Mouse (Mus musculus) stomach, embryonic 15.5 days (tissue): Measurements from ENCODE around the gene Otos. TPM values are rescaled to one million over a fixed set of nuclear protein-coding genes. Genes with fewer than 3 reads are reported as not detected.

Experiments used
- ATAC-seq: fragments of 200-750 bp; cut with Nextera tagmentation; 2 replicates; pipeline ENCODE4 v1.8.0; 2017; ENCODE audit warnings: low read depth, moderate number of reproducible peaks, moderate TSS enrichment; ENCODE audit not compliant: insufficient read depth, low FRiP score
- H3K27ac ChIP-seq: fragments of 300-500 bp; sonication (generic); 2 replicates; pipeline ENCODE4 v1.5.1; 2015; ENCODE audit warnings: mild to moderate bottlenecking, inconsistent platforms
- H3K27me3 ChIP-seq: fragments of 300-500 bp; sonication (generic); replicated peaks from 2 replicates; pipeline ENCODE4 v1.6.1; 2015; ENCODE audit warnings: inconsistent platforms
- H3K36me3 ChIP-seq: fragments of 300-500 bp; sonication (generic); 2 replicates; pipeline ENCODE4 v1.6.1; 2015; ENCODE audit warnings: inconsistent platforms
- H3K4me1 ChIP-seq: fragments of 300-500 bp; sonication (generic); 2 replicates; pipeline ENCODE4 v1.6.1; 2015; ENCODE audit warnings: inconsistent platforms
- H3K4me2 ChIP-seq: fragments of 300-500 bp; sonication (generic); 2 replicates; pipeline ENCODE4 v1.6.1; 2015; ENCODE audit warnings: mild to moderate bottlenecking, inconsistent platforms
- H3K4me3 ChIP-seq: fragments of 300-500 bp; sonication (generic); replicated peaks from 2 replicates; pipeline ENCODE4 v1.5.1; 2015; ENCODE audit warnings: inconsistent platforms
- H3K9ac ChIP-seq: fragments of 300-500 bp; sonication (generic); 2 replicates; pipeline ENCODE4 v1.6.1; 2015; ENCODE audit warnings: inconsistent platforms
- H3K9me3 ChIP-seq: fragments of 300-500 bp; sonication (generic); 2 replicates; pipeline ENCODE4 v1.6.1; 2016; ENCODE audit warnings: inconsistent platforms
- whole genome bisulfite sequencing: fragments of 180-500 bp; shearing (Covaris S2); methylation state at CpG from one replicate; pipeline ENCODE4 v1.1.7; 2015; 5-methylcytosine and 5-hydroxymethylcytosine counted together
- polyA plus RNA-seq: library from polyadenylated mRNA; unstranded; fragments of >200 nt; fragmentation: Nextera tagmentation; extraction: Ambion mirVana; gene quantifications from 2 replicates; pipeline ENCODE4 v1.2.1, GENCODE M21; 2015

The Otos gene
- polyA plus RNA-seq, 1 experiment from 2014 or later = 0.19 TPM

GRCm38 (mm10) chr1:92671326-92671725 is 22.7 kb upstream of the Otos start:
- no peak overlapping the region for H3K27ac ChIP-seq
- H3K9me3 ChIP-seq = no peaks in the 10 kb centered on the region
- H3K36me3 ChIP-seq = no peaks in the 10 kb centered on the region
- no peaks in the 10 kb centered on the region for H3K27me3 ChIP-seq
- 81% methylated on average over 4 of the region's 4 CpGs for WGBS
- H3K4me2 ChIP-seq = no peak overlapping the region
- no peak overlapping the region for H3K4me3 ChIP-seq
- H3K4me1 ChIP-seq = no peaks in the 10 kb centered on the region
- H3K9ac ChIP-seq = no peak overlapping the region
- no peak for ATAC-seq

GRCm38 (mm10) chr1:92669430-92669829 is 20.8 kb upstream of the Otos start:
- Histone ChIP-seq H3K9me3 (no peaks in the 10 kb centered on the region), H3K27me3 (no peaks in the 10 kb centered on the region), H3K36me3 (no peaks in the 10 kb centered on the region), H3K27ac (no peak overlapping the region), H3K9ac (no peak overlapping the region), H3K4me2 (no peak overlapping the region), H3K4me3 (no peak overlapping the region), H3K4me1 (no peaks in the 10 kb centered on the region)
- WGBS = 76% methylated on average over 3 of the region's 3 CpGs
- ATAC-seq = no peak

- Histone ChIP-seq H3K4me1 (no peaks in the 10 kb centered on the region), H3K9me3 (no peaks in the 10 kb centered on the region), H3K27ac (no peak overlapping the region), H3K36me3 (no peaks in the 10 kb centered on the region), H3K4me2 (no peak overlapping the region), H3K9ac (no peak overlapping the region), H3K27me3 (no peaks in the 10 kb centered on the region), H3K4me3 (no peak overlapping the region)
- 69% methylated on average over 6 of the region's 6 CpGs for WGBS
- ATAC-seq = no peak
These were observed 18.5 kb upstream of the Otos start for GRCm38 (mm10) chr1:92667106-92667505.

GRCm38 (mm10) chr1:92659392-92659791 is 10.8 kb upstream of the Otos start:
- 50% methylated on average over 5 of the region's 5 CpGs for WGBS
- ATAC-seq = no peak
- Histone ChIP-seq H3K4me2 (no peak overlapping the region), H3K4me1 (no peaks in the 10 kb centered on the region), H3K27ac (no peak overlapping the region), H3K9ac (no peak overlapping the region), H3K9me3 (no peaks in the 10 kb centered on the region), H3K36me3 (no peaks in the 10 kb centered on the region), H3K27me3 (no peaks in the 10 kb centered on the region), H3K4me3 (no peak overlapping the region)

GRCm38 (mm10) chr1:92657025-92657820 is 8.6 kb upstream of the Otos start:
- H3K4me3 ChIP-seq = no peak overlapping the region
- no peaks in the 10 kb centered on the region for H3K36me3 ChIP-seq
- no peak overlapping the region for H3K27ac ChIP-seq
- ATAC-seq = no peak
- WGBS = 68% methylated on average over 11 of the region's 11 CpGs
- no peaks in the 10 kb centered on the region for H3K9me3 ChIP-seq
- H3K27me3 ChIP-seq = no peaks in the 10 kb centered on the region
- H3K4me2 ChIP-seq = no peak overlapping the region
- no peak overlapping the region for H3K9ac ChIP-seq
- H3K4me1 ChIP-seq = no peaks in the 10 kb centered on the region

- Histone ChIP-seq H3K27ac (no peak overlapping the region), H3K9me3 (no peaks in the 10 kb centered on the region), H3K27me3 (no peaks in the 10 kb centered on the region), H3K4me1 (no peaks in the 10 kb centered on the region), H3K4me3 (no peak overlapping the region), H3K4me2 (no peak overlapping the region), H3K9ac (no peak overlapping the region), H3K36me3 (no peaks in the 10 kb centered on the region)
- ATAC-seq = no peak
- WGBS = 62% methylated on average over 2 of the region's 2 CpGs
These were observed 6.0 kb upstream of the Otos start for GRCm38 (mm10) chr1:92654676-92655075.

GRCm38 (mm10) chr1:92653179-92653578 is 4.5 kb upstream of the Otos start:
- Histone ChIP-seq H3K9me3 (no peaks in the 10 kb centered on the region), H3K4me1 (peaks cover 3% of the 10 kb centered on the region; the same call in 1 of the 2 replicates), H3K4me2 (no peak overlapping the region), H3K27ac (no peak overlapping the region), H3K27me3 (no peaks in the 10 kb centered on the region), H3K9ac (no peak overlapping the region), H3K4me3 (no peak overlapping the region), H3K36me3 (no peaks in the 10 kb centered on the region)
- no peak for ATAC-seq
- WGBS = 88% methylated on average over 3 of the region's 3 CpGs

GRCm38 (mm10) chr1:92651467-92651866 is 2.8 kb upstream of the Otos start:
- Histone ChIP-seq H3K27ac (no peak overlapping the region), H3K4me2 (no peak overlapping the region), H3K4me1 (peaks cover 6% of the 10 kb centered on the region; the same call in 1 of the 2 replicates), H3K9ac (no peak overlapping the region), H3K4me3 (no peak overlapping the region), H3K9me3 (no peaks in the 10 kb centered on the region), H3K36me3 (no peaks in the 10 kb centered on the region), H3K27me3 (no peaks in the 10 kb centered on the region)
- WGBS = 60% methylated on average over 3 of the region's 3 CpGs
- ATAC-seq = no peak

GRCm38 (mm10) chr1:92648197-92648596 is 444 bp downstream of the Otos start:
- Histone ChIP-seq H3K9ac (no peak overlapping the region), H3K4me3 (no peak overlapping the region), H3K9me3 (no peaks in the 10 kb centered on the region), H3K36me3 (no peaks in the 10 kb centered on the region), H3K27ac (no peak overlapping the region), H3K4me2 (no peak overlapping the region), H3K4me1 (peaks cover 6% of the 10 kb centered on the region; the same call in 1 of the 2 replicates), H3K27me3 (no peaks in the 10 kb centered on the region)
- ATAC-seq = no peak
- WGBS = 40% methylated on average over 10 of the region's 10 CpGs

- Histone ChIP-seq H3K36me3 (no peaks in the 10 kb centered on the region), H3K27ac (no peak overlapping the region), H3K4me3 (no peak overlapping the region), H3K4me2 (no peak overlapping the region), H3K9ac (no peak overlapping the region), H3K27me3 (no peaks in the 10 kb centered on the region), H3K9me3 (no peaks in the 10 kb centered on the region), H3K4me1 (peaks cover 6% of the 10 kb centered on the region; the same call in 1 of the 2 replicates)
- WGBS = 10% methylated on average over 8 of the region's 8 CpGs
- ATAC-seq = 0 out of 2 replicates have a peak, but pooled peaks have one; percentile 5
These were observed 889 bp downstream of the Otos start for GRCm38 (mm10) chr1:92647752-92648151.

GRCm38 (mm10) chr1:92647026-92647425 is 1.6 kb downstream of the Otos start:
- H3K9ac ChIP-seq = no peak overlapping the region
- 68% methylated on average over 4 of the region's 4 CpGs for WGBS
- H3K36me3 ChIP-seq = no peaks in the 10 kb centered on the region
- no peaks in the 10 kb centered on the region for H3K27me3 ChIP-seq
- no peak overlapping the region for H3K27ac ChIP-seq
- peaks cover 6% of the 10 kb centered on the region; the same call in 1 of the 2 replicates for H3K4me1 ChIP-seq
- H3K4me3 ChIP-seq = no peak overlapping the region
- no peaks in the 10 kb centered on the region for H3K9me3 ChIP-seq
- ATAC-seq = no peak
- no peak overlapping the region for H3K4me2 ChIP-seq

- H3K36me3 ChIP-seq = no peaks in the 10 kb centered on the region
- H3K9me3 ChIP-seq = no peaks in the 10 kb centered on the region
- WGBS = 79% methylated on average over 7 of the region's 7 CpGs
- H3K9ac ChIP-seq = no peak overlapping the region
- peaks cover 6% of the 10 kb centered on the region; the same call in 1 of the 2 replicates for H3K4me1 ChIP-seq
- H3K27me3 ChIP-seq = no peaks in the 10 kb centered on the region
- ATAC-seq = no peak
- H3K4me3 ChIP-seq = no peak overlapping the region
- H3K27ac ChIP-seq = no peak overlapping the region
- no peak overlapping the region for H3K4me2 ChIP-seq
These were observed 2.0 kb downstream of the Otos start for GRCm38 (mm10) chr1:92646601-92647000.
